Mouse (Mus musculus): ENCODE data around the gene Clcn7. TPM values are rescaled to one million over a fixed set of nuclear protein-coding genes. Genes with fewer than 3 reads are reported as not detected.

Clcn7 gene
- total and polyA plus RNA-seq, 3 experiments: 10.9 to 16.4 TPM; not detected in 1

DNA sequence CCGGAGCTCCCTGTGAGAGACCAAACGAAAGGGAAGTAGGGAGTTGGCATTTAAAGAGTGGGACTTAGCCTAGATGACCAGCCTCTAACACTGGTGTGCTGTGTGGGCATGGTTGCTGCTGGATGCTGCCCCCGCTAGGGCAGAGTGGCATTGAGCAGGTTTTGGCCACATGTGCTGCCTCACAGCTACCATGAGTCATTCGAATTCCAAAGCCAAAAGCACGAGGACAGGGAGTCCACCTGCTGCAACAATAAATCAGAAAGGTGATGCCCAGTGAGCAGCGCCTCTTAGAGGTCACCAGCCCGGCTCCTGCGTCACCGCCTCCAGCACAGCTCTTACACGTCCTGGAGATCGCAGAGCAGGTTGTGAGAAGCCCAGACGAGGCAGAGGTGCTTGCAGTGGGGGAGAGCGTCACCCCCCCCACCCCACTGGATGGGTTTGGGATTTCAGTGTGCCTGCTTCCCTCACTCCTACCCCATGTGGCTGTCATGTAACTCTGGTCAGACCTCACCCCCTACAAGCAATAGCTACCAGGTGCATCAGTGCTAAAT is 48.3 kb upstream of the Clcn7 start:
- Histone ChIP-seq H3K9me3 (replicated peaks; ENCODE audit: insufficient read depth, low read length) (no peaks in the 10 kb centered on the region), H3K79me2 (ENCODE audit: control insufficient read depth, insufficient read depth, low read length, poor library complexity) (no peaks in the 10 kb centered on the region), H3K27me3 (ENCODE audit: control insufficient read depth in 1 of 2, insufficient read depth in 2 of 2, low read length in 2 of 2) (no peaks in the 10 kb centered on the region), H3K4me1 (ENCODE audit: control insufficient read depth in 1 of 2, insufficient read depth in 2 of 2, low read length in 2 of 2) (no peaks in the 10 kb centered on the region; a peak in 1 of 4 replicates), H3K27ac (ENCODE audit: control insufficient read depth, low read depth, low read length) (no peak overlapping the region), H3K36me3 (ENCODE audit: control insufficient read depth in 1 of 2, insufficient read depth in 2 of 2, low read length in 2 of 2) (no peaks in the 10 kb centered on the region), H3K9ac (ENCODE audit: control insufficient read depth, low read depth, low read length, poor library complexity, severe bottlenecking) (no peak overlapping the region), H3K4me3 (ENCODE audit: control insufficient read depth in 1 of 2, insufficient read depth in 1 of 2, low read depth in 2 of 2, low read length in 2 of 2) (no peak overlapping the region)
- TF ChIP-seq HCFC1 (IDR thresholded peaks at IDR 0.05; ENCODE audit: low read depth, low read length): no peak
- TF ChIP-seq MYB (IDR thresholded peaks at IDR 0.05; ENCODE audit: low read depth, low read length): no peak
- no peak for TF ChIP-seq MAX (IDR thresholded peaks at IDR 0.05; ENCODE audit: low read length)
- TF ChIP-seq MYC (IDR thresholded peaks at IDR 0.05; ENCODE audit: low read depth, low read length): no peak
- TF ChIP-seq CHD1 (IDR thresholded peaks at IDR 0.05; ENCODE audit: low read depth, low read length): no peak
- no peak for DNase-seq (ENCODE audit: low read depth, low spot score)

GRCm38 (mm10) chr17:25086724-25087123 is 46.5 kb upstream of the Clcn7 start:
- no peak overlapping the region for H3K4me3 ChIP-seq (ENCODE audit: control insufficient read depth in 1 of 2, insufficient read depth in 1 of 2, low read depth in 2 of 2, low read length in 2 of 2)
- no peak for DNase-seq (ENCODE audit: low read depth, low spot score)
- TF ChIP-seq SMC3 (IDR thresholded peaks at IDR 0.05; ENCODE audit: low read depth, low read length) (no peak), ZNF384 (IDR thresholded peaks at IDR 0.05; ENCODE audit: low read depth, low read length) (no peak), MXI1 (IDR thresholded peaks at IDR 0.05; ENCODE audit: low read depth, low read length) (no peak), POLR2AphosphoS2 (IDR thresholded peaks at IDR 0.05; ENCODE audit: low read length) (no peak)
- H3K27me3 ChIP-seq (ENCODE audit: control insufficient read depth in 1 of 2, insufficient read depth in 2 of 2, low read length in 2 of 2): no peaks in the 10 kb centered on the region
- H3K9ac ChIP-seq (ENCODE audit: control insufficient read depth, low read depth, low read length, poor library complexity, severe bottlenecking): no peak overlapping the region
- H3K9me3 ChIP-seq (replicated peaks; ENCODE audit: insufficient read depth, low read length): no peaks in the 10 kb centered on the region
- H3K79me2 ChIP-seq (ENCODE audit: control insufficient read depth, insufficient read depth, low read length, poor library complexity): no peaks in the 10 kb centered on the region
- no peaks in the 10 kb centered on the region for H3K36me3 ChIP-seq (ENCODE audit: control insufficient read depth in 1 of 2, insufficient read depth in 2 of 2, low read length in 2 of 2)
- no peaks in the 10 kb centered on the region; a peak in 1 of 4 replicates for H3K4me1 ChIP-seq (ENCODE audit: control insufficient read depth in 1 of 2, insufficient read depth in 2 of 2, low read length in 2 of 2)
- no peak overlapping the region for H3K27ac ChIP-seq (ENCODE audit: control insufficient read depth, low read depth, low read length)

DNA sequence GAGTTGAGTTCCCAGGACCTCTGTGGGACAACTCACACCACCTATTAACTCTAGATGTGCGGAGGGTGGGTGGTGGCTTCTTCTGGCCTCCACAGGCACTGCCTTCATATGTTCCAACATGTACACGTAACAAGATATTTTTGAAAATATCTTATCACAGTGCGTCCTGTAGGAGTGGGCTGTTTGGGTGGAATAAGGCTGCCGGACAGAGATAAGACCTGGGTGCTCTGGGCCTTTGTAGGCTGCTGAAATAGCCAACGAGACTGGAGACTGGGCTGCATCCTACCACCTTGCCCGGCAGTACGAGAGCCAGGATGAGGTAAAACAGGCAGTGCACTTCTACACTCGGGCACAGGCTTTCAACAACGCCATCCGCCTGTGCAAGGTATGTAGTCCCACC is 44.0 kb upstream of the Clcn7 start:
- Histone ChIP-seq H3K79me2 (ENCODE audit: control insufficient read depth, insufficient read depth, low read length, poor library complexity) (no peaks in the 10 kb centered on the region), H3K4me1 (ENCODE audit: control insufficient read depth in 1 of 2, insufficient read depth in 2 of 2, low read length in 2 of 2) (no peaks in the 10 kb centered on the region; a peak in 1 of 4 replicates), H3K36me3 (ENCODE audit: control insufficient read depth in 1 of 2, insufficient read depth in 2 of 2, low read length in 2 of 2) (no peaks in the 10 kb centered on the region), H3K9ac (ENCODE audit: control insufficient read depth, low read depth, low read length, poor library complexity, severe bottlenecking) (no peak overlapping the region), H3K9me3 (replicated peaks; ENCODE audit: insufficient read depth, low read length) (no peaks in the 10 kb centered on the region), H3K27ac (ENCODE audit: control insufficient read depth, low read depth, low read length) (no peak overlapping the region), H3K27me3 (ENCODE audit: control insufficient read depth in 1 of 2, insufficient read depth in 2 of 2, low read length in 2 of 2) (no peaks in the 10 kb centered on the region), H3K4me3 (ENCODE audit: control insufficient read depth in 1 of 2, insufficient read depth in 1 of 2, low read depth in 2 of 2, low read length in 2 of 2) (no peak overlapping the region)
- TF ChIP-seq TBP (IDR thresholded peaks at IDR 0.05; ENCODE audit: low read depth, low read length) (no peak), SMC3 (IDR thresholded peaks at IDR 0.05; ENCODE audit: low read depth, low read length) (peak; percentile 29), RAD21 (IDR thresholded peaks at IDR 0.05; ENCODE audit: low read depth, low read length) (peak; percentile 34), CTCF (IDR thresholded peaks at IDR 0.05 in 2 of 3, conservative IDR thresholded peaks at IDR 0.05 in 1 of 3; ENCODE audit: control insufficient read depth in 1 of 3, insufficient read depth in 1 of 3, low read depth in 2 of 3, low read length in 3 of 3, poor library complexity in 1 of 3, severe bottlenecking in 1 of 3) (peak in 1 of 3 experiments; percentile 31; a peak in 2 of 6 replicates)
- DNase-seq (ENCODE audit: low read depth, low spot score): no peak
